Mouse (Mus musculus) neural tube, embryonic 14.5 days (tissue): ENCODE measurements around the gene Gm49373. TPM values are rescaled to one million over a fixed set of nuclear protein-coding genes. Genes with fewer than 3 reads are reported as not detected.

Experiments
- ATAC-seq: fragments of 200-750 bp; cut with Nextera tagmentation; 2 replicates; pipeline ENCODE4 v1.8.0; 2017; ENCODE audit warnings: low read depth, mild to moderate bottlenecking, moderate TSS enrichment, moderate library complexity
- H3K27ac ChIP-seq: fragments of 300-500 bp; sonication (generic); 2 replicates; pipeline ENCODE4 v1.5.1; 2014; ENCODE audit warnings: low read depth, mild to moderate bottlenecking, control low read depth, low read length, moderate library complexity, mixed read lengths
- H3K27me3 ChIP-seq: fragments of 300-500 bp; sonication (generic); 2 replicates; pipeline ENCODE4 v1.6.1; 2014; ENCODE audit warnings: low read length; ENCODE audit not compliant: control insufficient read depth, insufficient read depth
- H3K36me3 ChIP-seq: fragments of 300-500 bp; sonication (generic); 2 replicates; pipeline ENCODE4 v1.6.1; 2014; ENCODE audit warnings: low read length, mixed read lengths; ENCODE audit not compliant: control insufficient read depth, insufficient read depth
- H3K4me1 ChIP-seq: fragments of 300-500 bp; sonication (generic); 2 replicates; pipeline ENCODE4 v1.6.1; 2014; ENCODE audit warnings: low read length; ENCODE audit not compliant: control insufficient read depth, insufficient read depth
- H3K4me2 ChIP-seq: fragments of 300-500 bp; sonication (generic); 2 replicates; pipeline ENCODE4 v1.6.1; 2014; ENCODE audit warnings: mild to moderate bottlenecking, low read depth, low read length, control low read depth
- H3K4me3 ChIP-seq: fragments of 300-500 bp; sonication (generic); 2 replicates; pipeline ENCODE4 v1.5.1; 2014; ENCODE audit warnings: low read depth, low read length, control low read depth, mixed read lengths
- H3K9ac ChIP-seq: fragments of 300-500 bp; sonication (generic); replicated peaks from 2 replicates; pipeline ENCODE4 v1.6.1; 2014; ENCODE audit warnings: low read depth, mild to moderate bottlenecking, control low read depth, low read length, mixed read lengths
- H3K9me3 ChIP-seq: fragments of 300-500 bp; sonication (generic); 2 replicates; pipeline ENCODE4 v1.6.1; 2016; ENCODE audit warnings: low read length; ENCODE audit not compliant: control insufficient read depth
- WGBS: fragments of 180-500 bp; shearing (Covaris S2); extraction: QIAGEN DNeasy Blood & Tissue Kit; methylation state at CpG from one replicate; pipeline ENCODE4 v1.1.7; 2014; 5-methylcytosine and 5-hydroxymethylcytosine counted together
- microRNA counts: library from miRNA; unstranded; fragments of <30 nt; microRNA quantifications from one replicate; lab custom pipeline; 2016
- microRNA-seq: library from miRNA; unstranded; fragments of <30 nt; microRNA quantifications from one replicate; pipeline ENCODE4, GENCODE M21; 2016
- polyA plus RNA-seq: library from polyadenylated mRNA; unstranded; fragments of >200 nt; fragmentation: Nextera tagmentation; extraction: Ambion mirVana; gene quantifications from 2 replicates; pipeline ENCODE4 v1.2.1, GENCODE M21; 2014

Gene Gm49373
- polyA plus RNA-seq, 1 experiment from 2014 or later, result 1.7 TPM

DNA sequence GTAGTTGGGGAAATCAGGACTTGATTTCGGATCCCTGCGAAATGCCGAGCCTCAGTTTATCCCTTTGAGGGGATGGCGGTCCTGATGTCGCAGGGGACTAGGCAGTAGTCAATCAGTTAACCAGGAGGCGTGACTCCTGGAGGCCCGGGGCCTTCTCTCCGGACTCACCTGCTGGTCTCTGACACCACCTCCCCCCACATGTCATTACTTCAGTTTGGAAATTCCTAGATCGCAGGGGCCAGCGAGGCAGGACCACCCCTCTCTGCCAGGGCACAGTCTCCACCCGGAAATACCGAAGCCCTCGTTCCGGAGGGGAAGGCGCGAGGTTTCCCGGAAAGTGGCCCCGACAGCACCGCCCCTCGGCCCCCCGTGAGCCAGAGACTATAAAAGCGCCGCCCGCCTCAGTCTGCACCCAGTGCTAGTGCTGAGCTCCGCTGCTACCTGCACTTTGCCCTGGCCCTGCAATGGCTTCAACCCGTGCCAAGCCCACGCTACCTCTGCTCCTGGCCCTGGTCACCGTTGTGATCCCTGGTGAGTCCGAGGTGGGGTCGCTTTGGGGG, 57.2 kb downstream of the Gm49373 start, which contains the start of gene Icam1:
Gene Icam1, plus strand, starts transcription at position 415 of the 560 bp plus-strand sequence.
- WGBS, result under 1% methylated on average over 30 of the region's 30 CpGs
- Histone ChIP-seq H3K9me3 (no peaks in the 10 kb centered on the region), H3K36me3 (no peaks in the 10 kb centered on the region), H3K4me3 (peak within 1 kb of the TSS; percentile 7; the same call in 1 of the 2 replicates), H3K27me3 (peaks cover 28% of the 10 kb centered on the region), H3K4me2 (peak within 1 kb of the TSS; percentile 17; the same call in 1 of the 2 replicates), H3K4me1 (no peaks in the 10 kb centered on the region), H3K9ac (0 out of 2 replicates have a peak within 1 kb of the TSS, but pooled peaks have one; percentile 11), H3K27ac (no peak within 1 kb of the TSS)
- peak; percentile 41 for ATAC-seq

DNA sequence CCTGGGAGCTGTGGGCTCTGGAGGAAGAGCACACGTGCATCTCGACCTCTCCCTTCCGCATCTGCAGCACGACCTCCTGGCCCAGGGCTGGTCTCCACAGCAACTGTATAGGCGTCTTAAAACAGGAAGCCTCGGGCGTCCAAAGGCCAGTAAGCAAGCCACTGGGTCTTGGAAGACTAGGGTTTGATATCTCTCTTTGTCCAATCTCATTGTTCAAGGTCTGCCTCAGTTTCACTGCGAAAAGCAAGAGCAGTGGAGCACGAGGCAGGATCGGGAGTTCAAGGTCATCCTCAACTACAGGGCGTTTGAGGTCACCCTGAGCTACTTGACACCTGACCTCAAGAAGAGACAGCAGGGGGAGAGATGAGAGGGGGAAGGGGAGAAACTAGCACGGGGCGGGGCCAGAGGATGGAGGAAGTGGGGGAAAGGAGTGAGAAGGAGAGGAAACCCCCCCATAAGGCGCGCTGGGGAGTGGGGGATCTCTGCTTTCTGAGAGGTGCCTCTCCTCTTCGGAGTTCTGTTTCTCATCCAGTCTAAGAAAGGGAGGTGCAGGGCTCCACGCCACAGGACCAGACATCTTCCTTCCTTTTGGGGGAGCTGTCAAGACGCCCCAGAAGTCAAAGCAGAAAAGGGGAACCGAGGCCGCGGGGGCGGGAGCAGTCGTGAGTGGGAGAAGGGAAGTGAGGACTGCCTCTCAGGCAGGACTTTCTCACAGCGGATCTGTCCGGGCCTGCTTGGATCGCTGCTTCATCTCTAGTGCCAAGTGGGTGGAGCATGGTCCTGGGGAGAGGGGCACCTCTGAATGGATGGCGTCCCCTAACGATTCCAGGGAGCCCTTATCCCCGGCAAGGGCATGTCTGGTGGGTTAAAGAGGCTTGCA, 58.0 kb downstream of the Gm49373 start:
- WGBS, result 1% methylated on average over 28 of the region's 29 CpGs
- no peak for ATAC-seq
- Histone ChIP-seq H3K4me3 (peak overlapping the region; percentile 7; the same call in 1 of the 2 replicates), H3K4me2 (peak overlapping the region; percentile 17; the same call in 1 of the 2 replicates), H3K27me3 (peaks cover 28% of the 10 kb centered on the region), H3K9me3 (no peaks in the 10 kb centered on the region), H3K27ac (no peak overlapping the region), H3K4me1 (no peaks in the 10 kb centered on the region), H3K9ac (no peak overlapping the region), H3K36me3 (no peaks in the 10 kb centered on the region)

MicroRNAs within 50 kb of the gene (microRNA counts, 519-probe panel; counts per million panel counts)
- not detected for microRNA mmu-miR-1900 (lab: Ali Mortazavi, UCI)

Small RNA genes lying within 50 kb of the gene (microRNA-seq; reads per million reads assigned to microRNA genes)
- gene Mir1900 (not detected), gene Mir7082 (0.85 reads per million)

Other genes with a start within 250 kb of the Gm49373 start
- 4.3 and 7.2 TPM in 2 replicates for gene A230050P20Rik, start 204.5 kb downstream of the Gm49373 start, polyA plus RNA-seq
- gene Angptl6, start 193.4 kb downstream of the Gm49373 start, polyA plus RNA-seq, result 11.1 and 14.5 TPM in 2 replicates
- 41.7 and 49.0 TPM in 2 replicates for gene Ppan, start 184.9 kb downstream of the Gm49373 start, polyA plus RNA-seq
- gene Eif3g, start 174.5 kb downstream of the Gm49373 start, polyA plus RNA-seq, result 226 and 228 TPM in 2 replicates
- 41.1 and 42.7 TPM in 2 replicates for gene Dnmt1, start 113.2 kb downstream of the Gm49373 start, polyA plus RNA-seq
- gene S1pr2, start 96.3 kb downstream of the Gm49373 start, polyA plus RNA-seq, result 7.4 and 8.7 TPM in 2 replicates
- gene Mrpl4, start 70.4 kb downstream of the Gm49373 start, polyA plus RNA-seq, result 103 and 115 TPM in 2 replicates
- 1.4 and 3.6 TPM in 2 replicates for gene Icam1, start 57.1 kb downstream of the Gm49373 start, polyA plus RNA-seq
- gene Icam4, start 43.7 kb downstream of the Gm49373 start, polyA plus RNA-seq, result 0.27 TPM in 1 of 2 replicates, not detected in the other
- gene Icam5, start 41.0 kb downstream of the Gm49373 start, polyA plus RNA-seq, result 1.3 and 1.6 TPM in 2 replicates
- 1.2 and 2.7 TPM in 2 replicates for gene Zglp1, start 6.0 kb downstream of the Gm49373 start, polyA plus RNA-seq
- 62.7 and 73.5 TPM in 2 replicates for gene Fdx1l, start 518 bp upstream of the Gm49373 start, polyA plus RNA-seq
- gene Gm38431, start 18.9 kb upstream of the Gm49373 start, polyA plus RNA-seq, result 0.88 and 1.5 TPM in 2 replicates
- gene Raver1, start 18.9 kb upstream of the Gm49373 start, polyA plus RNA-seq, result 29.4 and 35.2 TPM in 2 replicates
- 7.9 and 10.2 TPM in 2 replicates for gene Tyk2, start 58.1 kb upstream of the Gm49373 start, polyA plus RNA-seq
- 190 and 219 TPM in 2 replicates for gene Cdc37, start 76.9 kb upstream of the Gm49373 start, polyA plus RNA-seq
- 27.5 and 35.3 TPM in 2 replicates for gene Pde4a, start 92.6 kb upstream of the Gm49373 start, polyA plus RNA-seq
- gene Keap1, start 166.3 kb upstream of the Gm49373 start, polyA plus RNA-seq, result 34.2 and 43.6 TPM in 2 replicates
- gene S1pr5, start 175.3 kb upstream of the Gm49373 start, polyA plus RNA-seq, result 4.2 and 5.0 TPM in 2 replicates
- 50.4 and 50.5 TPM in 2 replicates for gene Atg4d, start 192.2 kb upstream of the Gm49373 start, polyA plus RNA-seq
- gene Kri1, start 214.9 kb upstream of the Gm49373 start, polyA plus RNA-seq, result 14.2 and 16.4 TPM in 2 replicates
- 113 and 125 TPM in 2 replicates for gene Cdkn2d, start 218.3 kb upstream of the Gm49373 start, polyA plus RNA-seq
- 1.1 and 2.3 TPM in 2 replicates for gene Ap1m2, start 239.2 kb upstream of the Gm49373 start, polyA plus RNA-seq
- 67.7 and 75.1 TPM in 2 replicates for gene Slc44a2, start 247.6 kb upstream of the Gm49373 start, polyA plus RNA-seq